Mouse (Mus musculus): ENCODE data around the gene 4930415O20Rik.

Gene 4930415O20Rik

GRCm38 (mm10) chr15:98606051-98606536, 35.3 kb downstream of the 4930415O20Rik start:
- DNase-seq (ENCODE audit: low spot score) = no peak

GRCm38 (mm10) chr15:98606739-98607138, 35.9 kb downstream of the 4930415O20Rik start:
- DNase-seq (ENCODE audit: low spot score) = no peak

GRCm38 (mm10) chr15:98607557-98607956, 36.8 kb downstream of the 4930415O20Rik start:
- DNase-seq (ENCODE audit: low spot score) = no peak

- peak; percentile 17 for DNase-seq (ENCODE audit: low spot score)
Measured at GRCm38 (mm10) chr15:98608058-98608783, 37.4 kb downstream of the 4930415O20Rik start.

- DNase-seq (ENCODE audit: low spot score) = peak; percentile 43
Measured at GRCm38 (mm10) chr15:98608784-98609250, 38.0 kb downstream of the 4930415O20Rik start.

GRCm38 (mm10) chr15:98609331-98610130, 38.7 kb downstream of the 4930415O20Rik start, which contains the start of gene Adcy6:
Adcy6 (minus strand) TSS chr15:98610076.
- DNase-seq (ENCODE audit: low spot score) = peak; percentile 82

GRCm38 (mm10) chr15:98610131-98610633, 39.4 kb downstream of the 4930415O20Rik start:
- DNase-seq (ENCODE audit: low spot score) = peak; percentile 37

- no peak for DNase-seq (ENCODE audit: low spot score)
Measured at GRCm38 (mm10) chr15:98612229-98612628, 41.4 kb downstream of the 4930415O20Rik start.

- no peak for DNase-seq (ENCODE audit: low spot score)
Measured at GRCm38 (mm10) chr15:98614551-98614950, 43.7 kb downstream of the 4930415O20Rik start.

- no peak for DNase-seq (ENCODE audit: low spot score)
Measured at GRCm38 (mm10) chr15:98614971-98615370, 44.2 kb downstream of the 4930415O20Rik start.

- no peak for DNase-seq (ENCODE audit: low spot score)
Measured at GRCm38 (mm10) chr15:98615751-98616150, 44.9 kb downstream of the 4930415O20Rik start.

- no peak for DNase-seq (ENCODE audit: low spot score)
Measured at GRCm38 (mm10) chr15:98616362-98617175, 45.8 kb downstream of the 4930415O20Rik start.

GRCm38 (mm10) chr15:98617176-98617537, 46.4 kb downstream of the 4930415O20Rik start:
- peak; percentile 92 for DNase-seq (ENCODE audit: low spot score)

GRCm38 (mm10) chr15:98622199-98622598, 51.4 kb downstream of the 4930415O20Rik start:
- no peak for DNase-seq (ENCODE audit: low spot score)

- DNase-seq (ENCODE audit: low spot score) = no peak
Measured at GRCm38 (mm10) chr15:98622721-98623120, 51.9 kb downstream of the 4930415O20Rik start.

- no peak for DNase-seq (ENCODE audit: low spot score)
Measured at GRCm38 (mm10) chr15:98623361-98623821, 52.6 kb downstream of the 4930415O20Rik start.

GRCm38 (mm10) chr15:98626078-98626477, 55.3 kb downstream of the 4930415O20Rik start:
- DNase-seq (ENCODE audit: low spot score) = no peak

GRCm38 (mm10) chr15:98626487-98627212, 55.8 kb downstream of the 4930415O20Rik start:
- no peak for DNase-seq (ENCODE audit: low spot score)

- DNase-seq (ENCODE audit: low spot score) = peak; percentile 66
Measured at GRCm38 (mm10) chr15:98628589-98629254, 57.9 kb downstream of the 4930415O20Rik start.

- no peak for DNase-seq (ENCODE audit: low spot score)
Measured at GRCm38 (mm10) chr15:98629464-98629863, 58.7 kb downstream of the 4930415O20Rik start.

Measured in retina, embryonic 14.5 days (tissue).